Mouse (Mus musculus) erythroblast, adult 5-6 weeks (primary cell): Measurements from ENCODE around the gene 4930544D05Rik. TPM values are rescaled to one million over a fixed set of nuclear protein-coding genes. Genes with fewer than 3 reads are reported as not detected.

Experiments used
- ATAC-seq: replicated peaks from 2 replicates; pipeline ENCODE4 v1.8.0; 2016; ENCODE audit warnings: moderate number of reproducible peaks, mild to moderate bottlenecking, moderate TSS enrichment, inconsistent platforms; ENCODE audit not compliant: poor library complexity, low FRiP score, severe bottlenecking
- total RNA-seq, 2 experiments: library from RNA; stranded (forward) in 1 of 2; stranded (reverse) in 1 of 2; fragments of 150-400 nt in 1 of 2; fragments of 200-764, 138-1000 nt in 1 of 2; gene quantifications; 2 replicates each; pipeline versions ENCODE4 v1.2.3 to v1.2.4; 2015 to 2017; ENCODE audit warnings: low replicate concordance in 2 of 2

Gene 4930544D05Rik
- total RNA-seq, 2 experiments from 2014 or later: not detected

DNA sequence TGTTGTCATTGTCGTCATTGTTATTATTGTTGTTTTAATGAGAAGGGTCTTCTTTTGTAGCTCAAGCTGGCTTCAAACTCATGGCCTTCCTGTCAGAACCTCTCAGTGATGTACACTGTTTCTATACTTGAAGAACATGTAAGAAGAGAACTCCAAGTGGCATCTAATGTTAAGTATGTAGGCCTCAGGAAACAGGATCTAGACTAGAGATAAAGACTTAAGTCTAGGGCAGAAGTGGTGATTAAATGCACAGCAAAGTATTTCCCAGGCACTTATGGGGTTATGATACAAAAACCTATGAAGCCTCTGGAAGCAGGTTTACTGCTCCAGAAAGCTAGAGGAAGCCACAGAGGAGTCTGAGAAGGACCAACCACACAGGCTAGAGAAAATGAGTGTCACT lies 22.6 kb downstream of the 4930544D05Rik start:
- no peak for ATAC-seq

DNA sequence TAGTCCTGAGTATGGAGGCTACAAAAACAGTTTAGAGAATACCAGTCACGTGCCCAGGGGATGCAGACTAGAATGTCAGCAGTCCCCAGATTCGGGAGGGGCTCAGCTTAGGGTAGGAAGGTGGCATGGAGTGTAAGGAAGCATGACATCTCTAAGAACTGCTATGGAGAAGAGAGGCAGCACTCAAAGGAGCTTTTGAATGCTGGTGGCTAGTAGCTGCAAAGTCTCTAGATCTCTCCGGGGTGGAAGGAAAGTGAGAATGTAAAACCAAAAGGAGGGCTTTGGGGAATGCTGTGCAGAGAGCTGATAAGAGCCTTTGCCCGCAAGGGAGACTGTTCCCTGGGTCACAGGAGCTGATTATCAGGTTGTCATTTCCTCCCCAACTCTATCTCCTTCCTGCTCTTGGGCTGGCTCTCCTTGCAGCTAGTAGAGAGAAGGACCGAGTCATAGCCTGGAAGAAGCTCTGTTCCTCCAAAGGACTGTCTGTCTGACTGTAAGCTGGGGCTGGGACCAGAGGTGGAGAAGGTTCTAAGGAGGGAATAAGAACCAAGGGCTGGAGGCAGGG lies 23.1 kb downstream of the 4930544D05Rik start, which contains the start of gene Gp1ba:
Gene Gp1ba (plus strand): TSS at position 409 of the 565 bp plus-strand sequence.
- peak; percentile 86 for ATAC-seq

DNA sequence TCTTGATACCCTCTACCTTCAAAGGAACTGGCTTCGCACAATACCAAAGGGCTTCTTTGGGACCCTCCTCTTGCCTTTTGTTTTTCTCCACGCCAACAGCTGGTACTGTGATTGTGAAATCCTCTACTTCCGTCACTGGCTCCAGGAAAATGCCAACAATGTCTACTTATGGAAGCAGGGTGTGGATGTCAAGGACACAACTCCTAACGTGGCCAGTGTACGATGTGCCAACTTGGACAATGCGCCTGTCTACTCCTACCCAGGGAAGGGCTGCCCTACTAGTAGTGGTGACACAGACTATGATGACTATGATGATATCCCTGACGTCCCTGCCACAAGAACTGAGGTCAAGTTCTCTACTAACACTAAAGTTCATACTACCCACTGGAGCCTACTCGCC lies 24.3 kb downstream of the 4930544D05Rik start:
- ATAC-seq: no peak

DNA sequence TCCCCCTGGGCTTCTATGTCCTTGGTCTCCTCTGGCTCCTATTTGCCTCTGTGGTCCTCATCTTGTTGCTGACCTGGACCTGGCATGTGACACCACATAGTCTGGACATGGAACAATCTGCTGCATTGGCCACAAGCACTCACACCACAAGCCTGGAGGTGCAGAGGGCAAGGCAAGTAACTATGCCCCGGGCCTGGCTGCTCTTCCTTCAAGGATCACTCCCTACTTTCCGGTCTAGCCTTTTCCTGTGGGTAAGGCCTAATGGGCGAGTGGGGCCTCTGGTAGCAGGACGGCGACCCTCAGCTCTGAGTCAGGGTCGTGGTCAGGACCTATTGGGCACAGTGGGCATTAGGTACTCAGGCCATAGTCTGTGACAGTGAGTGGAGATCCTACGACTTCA lies 25.6 kb downstream of the 4930544D05Rik start:
- ATAC-seq: no peak

DNA sequence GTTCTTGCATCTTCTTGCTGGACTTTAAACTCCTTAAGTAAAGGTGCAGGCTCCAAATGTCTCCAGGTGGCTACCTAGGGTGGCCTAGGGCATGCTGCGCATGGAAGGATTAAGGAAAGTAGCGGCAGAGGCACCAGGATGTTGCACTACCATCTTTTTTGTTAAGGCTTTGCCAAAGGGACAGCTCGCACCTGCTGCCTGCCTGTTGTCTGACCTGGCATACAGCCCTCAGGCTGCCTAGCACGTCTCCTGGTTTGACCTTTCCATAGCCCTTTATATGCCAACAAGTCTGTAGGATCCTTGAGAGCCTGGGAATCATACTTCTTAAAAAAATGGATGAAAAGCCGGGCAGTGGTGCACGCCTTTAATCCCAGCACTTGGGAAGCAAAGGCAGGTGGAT lies 27.4 kb downstream of the 4930544D05Rik start:
- ATAC-seq: no peak

DNA sequence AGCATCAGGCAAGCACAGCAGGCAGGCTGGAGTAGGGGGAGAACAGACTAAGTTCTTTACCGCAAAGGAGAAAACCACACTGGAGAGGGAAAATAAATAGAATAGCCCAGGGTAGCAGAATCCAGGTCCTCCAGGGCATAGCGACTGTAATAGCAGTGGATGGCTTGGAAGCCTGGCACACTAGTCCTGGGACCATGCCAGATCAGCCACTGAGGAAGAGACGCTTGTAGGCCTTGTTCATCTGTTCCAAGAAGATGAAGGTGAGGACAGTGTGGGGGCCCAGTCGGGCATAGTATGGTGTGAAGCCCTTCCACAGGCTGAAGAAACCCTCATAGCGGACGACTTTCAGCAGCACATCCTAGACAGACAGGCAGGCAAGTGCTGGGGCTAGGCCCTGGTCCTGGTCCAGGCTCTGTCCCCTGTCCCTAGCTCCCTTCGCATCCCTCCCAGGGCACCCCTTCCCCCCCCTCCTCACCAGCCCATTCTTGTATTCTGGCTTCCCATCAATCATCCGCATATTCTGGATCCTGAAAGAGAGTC lies 29.0 kb downstream of the 4930544D05Rik start:
- ATAC-seq: no peak

DNA sequence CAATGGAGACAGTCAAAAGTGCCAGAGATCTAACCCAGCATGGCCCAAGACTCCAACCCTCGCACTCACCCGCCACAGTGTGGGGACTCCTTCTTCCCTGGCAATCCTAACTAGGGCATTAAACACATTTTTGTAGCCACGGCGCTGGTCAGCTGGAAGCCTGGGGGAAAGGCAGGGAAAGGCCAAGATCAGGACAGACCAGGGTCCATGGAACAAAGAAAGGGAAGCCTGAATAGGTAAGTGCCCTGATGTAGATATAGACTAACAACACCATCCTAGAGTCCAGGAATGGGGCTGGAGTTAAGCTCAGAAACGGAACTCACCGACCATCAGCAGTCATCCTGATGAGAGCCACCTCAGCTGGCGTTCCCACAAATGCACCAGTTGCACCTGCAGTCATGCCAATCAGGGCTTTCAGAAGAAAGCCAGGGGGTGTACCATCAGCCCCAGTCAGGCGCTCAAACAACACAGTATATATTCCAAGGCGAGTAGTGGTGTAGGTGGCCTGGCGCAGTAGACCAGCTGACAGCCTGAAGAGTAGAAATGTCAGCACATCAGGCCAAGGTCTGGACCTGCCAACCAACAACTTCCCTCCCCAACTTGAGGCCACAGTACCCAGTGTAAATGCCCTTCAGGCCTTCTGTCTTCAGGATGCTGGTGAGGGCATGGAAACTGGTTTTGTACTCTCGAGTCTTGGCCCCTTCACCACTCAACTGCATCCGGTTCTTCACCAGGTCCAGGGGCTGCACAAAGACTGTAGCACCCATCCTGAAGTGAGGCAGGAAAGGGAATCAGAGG lies 30.0 kb downstream of the 4930544D05Rik start:
- ATAC-seq: no peak

DNA sequence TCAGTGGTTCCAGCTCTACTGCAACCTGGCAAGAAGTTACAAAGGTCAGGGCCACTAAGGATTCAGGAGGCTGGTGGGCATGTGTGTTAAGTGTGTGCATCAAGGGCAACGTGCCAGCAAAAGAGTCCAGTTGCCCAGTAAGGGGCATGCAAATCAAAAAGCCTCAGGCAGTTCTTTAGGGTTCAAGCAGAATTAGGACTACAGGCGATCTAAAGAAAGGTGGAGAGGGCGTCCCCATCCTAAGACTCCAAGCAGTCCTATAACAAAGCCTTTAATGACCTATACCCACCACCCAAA lies 30.6 kb downstream of the 4930544D05Rik start:
- ATAC-seq: no peak

DNA sequence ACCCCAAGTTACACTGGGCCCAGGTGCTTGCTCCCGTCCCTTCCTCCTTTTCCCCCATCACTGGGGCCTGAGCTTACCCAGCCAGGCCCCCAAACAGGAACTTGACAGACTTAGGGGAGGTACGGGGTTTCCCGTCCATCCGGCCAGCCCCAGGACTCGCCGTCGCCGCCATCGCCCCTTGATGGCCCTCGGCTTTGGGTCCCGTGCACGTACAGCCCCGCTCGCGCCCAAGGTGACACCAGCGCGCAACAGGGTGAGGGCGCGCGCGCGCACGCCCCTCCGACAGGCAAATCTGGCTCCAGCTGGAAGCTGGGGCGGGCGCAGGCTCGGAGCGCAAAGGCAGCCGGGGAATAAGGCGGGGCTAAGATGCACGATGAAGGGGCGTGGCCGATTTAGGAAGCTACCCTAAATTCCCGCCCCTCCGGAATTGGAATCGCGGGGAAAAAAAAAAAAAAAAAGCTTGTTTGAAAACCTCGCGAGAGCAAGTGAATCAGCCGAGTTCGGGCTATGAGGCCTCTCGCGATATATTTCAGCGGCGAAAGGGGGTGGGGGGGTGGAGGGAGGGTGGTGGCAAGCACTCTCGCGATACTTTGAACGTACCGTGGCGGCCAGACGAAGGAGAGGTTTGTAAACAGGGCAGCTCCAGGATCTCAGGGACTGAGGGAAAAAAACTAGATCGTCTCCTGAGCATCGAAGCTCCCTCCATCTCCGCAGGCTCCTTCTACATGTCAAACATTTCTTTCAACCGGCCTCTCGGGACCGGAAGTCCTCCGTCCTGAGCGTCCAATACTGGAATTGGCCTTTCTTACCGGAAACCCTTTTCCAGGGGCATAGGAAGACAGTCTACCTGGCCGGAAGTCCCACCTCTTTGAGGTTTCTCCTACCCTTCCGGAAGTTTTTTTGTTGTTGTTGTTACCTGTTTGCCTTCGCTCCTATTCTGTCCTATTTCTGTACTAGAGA lies 31.3 kb downstream of the 4930544D05Rik start, which contains the start of the genes Rnf167 and Slc25a11:
Gene Rnf167 (plus strand): TSS at position 545 of the 960 bp plus-strand sequence.
Gene Slc25a11 (minus strand): TSS at position 789 of the 960 bp plus-strand sequence.
- ATAC-seq: peak; percentile 74

DNA sequence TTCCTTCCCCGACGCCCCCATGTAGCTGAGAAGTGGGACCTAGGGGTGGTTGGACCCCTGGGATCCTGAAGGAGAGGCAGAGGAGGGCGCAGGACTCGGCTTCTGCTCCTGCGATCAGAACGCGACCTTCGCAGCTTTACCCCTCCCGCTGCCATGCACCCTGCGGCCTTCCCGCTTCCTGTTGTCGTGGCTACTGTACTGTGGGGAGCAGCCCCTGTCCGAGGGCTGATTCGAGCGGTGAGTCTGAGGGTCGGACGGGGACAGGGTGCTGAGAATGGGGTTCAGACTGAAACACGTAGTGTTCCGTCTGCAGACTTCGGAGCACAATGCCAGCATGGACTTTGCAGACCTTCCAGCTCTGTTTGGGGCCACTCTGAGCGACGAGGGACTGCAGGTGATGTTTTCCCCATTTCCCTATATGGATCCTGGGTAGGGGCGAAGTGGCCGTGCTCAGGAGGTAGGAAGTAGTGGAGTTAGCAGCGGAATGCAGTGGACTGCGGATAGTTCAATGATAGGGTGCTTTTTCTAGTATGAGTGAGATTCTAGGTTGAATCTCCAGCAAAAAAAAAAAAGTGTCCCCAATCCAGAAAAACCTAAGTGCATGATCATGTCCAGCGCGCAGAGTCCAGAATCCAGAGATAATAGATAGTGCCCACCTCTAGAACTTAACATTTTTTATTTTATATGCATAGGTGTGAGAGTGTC lies 32.2 kb downstream of the 4930544D05Rik start:
- ATAC-seq: peak; percentile 25

DNA sequence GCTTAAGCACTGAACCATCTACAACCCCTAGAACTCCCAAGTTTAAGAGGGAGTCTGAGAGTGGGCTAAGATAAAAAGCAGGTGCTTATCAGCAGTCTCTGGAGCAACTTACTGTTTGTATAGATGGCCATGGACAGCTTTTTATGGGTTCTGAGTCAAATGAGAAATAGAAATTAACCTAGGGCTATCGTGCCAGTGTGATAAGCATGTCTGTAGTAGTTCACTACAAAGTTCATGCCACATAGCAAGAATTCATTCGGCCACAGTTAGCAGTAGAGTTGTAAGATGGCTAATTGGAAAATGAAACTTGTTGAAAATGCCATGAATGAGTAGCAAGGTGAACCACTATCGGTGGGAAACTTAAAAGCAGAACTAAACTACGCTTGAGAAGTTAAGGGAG lies 32.9 kb downstream of the 4930544D05Rik start:
- ATAC-seq: 0 out of 2 replicates have a peak, but pooled peaks have one; percentile 4

DNA sequence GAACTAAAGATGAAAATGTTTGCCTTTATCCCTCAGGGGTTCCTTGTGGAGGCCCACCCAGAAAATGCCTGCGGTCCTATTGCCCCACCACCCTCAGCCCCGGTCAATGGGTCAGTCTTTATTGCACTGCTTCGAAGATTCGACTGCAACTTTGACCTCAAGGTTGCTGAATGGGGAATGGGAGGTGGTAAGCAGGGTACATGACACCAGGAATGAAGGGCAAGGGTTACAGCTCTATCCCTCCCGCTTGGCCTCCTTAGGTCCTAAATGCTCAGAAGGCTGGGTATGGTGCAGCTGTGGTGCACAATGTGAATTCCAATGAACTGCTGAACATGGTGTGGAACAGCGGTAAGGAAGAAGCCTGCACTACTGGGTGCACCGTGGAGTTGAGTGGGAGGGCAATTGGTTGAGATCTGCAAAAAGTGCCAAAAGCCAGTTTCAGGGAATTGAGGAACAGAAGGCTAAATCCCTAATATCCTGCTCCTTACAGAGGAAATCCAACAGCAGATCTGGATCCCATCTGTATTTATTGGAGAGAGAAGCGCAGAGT lies 33.6 kb downstream of the 4930544D05Rik start:
- ATAC-seq: no peak

DNA sequence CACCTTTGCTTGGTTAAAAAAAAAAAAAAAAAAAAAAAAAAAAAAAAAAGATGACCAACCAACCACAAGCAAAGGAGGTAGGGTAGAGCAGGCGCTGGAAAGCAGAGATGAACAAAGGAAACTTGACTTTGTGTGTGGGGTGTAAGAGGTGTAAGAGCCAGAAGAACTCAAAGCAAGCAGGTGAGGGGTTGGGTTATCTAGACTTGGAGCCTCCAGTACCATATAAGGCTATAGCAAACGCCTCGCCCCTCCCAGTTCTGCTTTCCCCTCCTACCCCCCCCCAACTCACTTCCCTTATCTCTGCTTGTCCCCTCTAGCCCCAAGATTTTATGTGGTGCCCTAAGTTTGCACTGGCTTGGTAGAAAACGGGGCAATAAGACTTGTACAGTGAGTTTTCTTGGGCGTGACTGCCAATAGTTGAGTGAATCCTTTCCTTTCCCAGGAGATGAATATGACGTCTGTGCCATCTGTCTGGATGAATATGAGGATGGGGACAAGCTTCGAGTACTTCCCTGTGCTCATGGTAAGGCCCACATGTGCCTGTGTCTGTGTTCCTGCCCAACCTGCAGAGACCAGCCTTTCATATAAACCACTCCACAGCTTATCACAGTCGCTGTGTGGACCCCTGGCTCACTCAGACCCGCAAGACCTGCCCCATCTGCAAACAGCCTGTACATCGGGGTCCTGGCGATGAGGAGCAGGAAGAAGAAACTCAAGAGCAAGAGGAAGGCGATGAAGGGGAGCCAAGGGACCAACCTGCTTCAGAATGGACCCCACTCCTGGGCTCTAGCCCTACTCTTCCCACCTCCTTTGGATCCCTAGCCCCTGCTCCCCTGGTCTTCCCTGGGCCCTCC lies 34.9 kb downstream of the 4930544D05Rik start:
- no peak for ATAC-seq

DNA sequence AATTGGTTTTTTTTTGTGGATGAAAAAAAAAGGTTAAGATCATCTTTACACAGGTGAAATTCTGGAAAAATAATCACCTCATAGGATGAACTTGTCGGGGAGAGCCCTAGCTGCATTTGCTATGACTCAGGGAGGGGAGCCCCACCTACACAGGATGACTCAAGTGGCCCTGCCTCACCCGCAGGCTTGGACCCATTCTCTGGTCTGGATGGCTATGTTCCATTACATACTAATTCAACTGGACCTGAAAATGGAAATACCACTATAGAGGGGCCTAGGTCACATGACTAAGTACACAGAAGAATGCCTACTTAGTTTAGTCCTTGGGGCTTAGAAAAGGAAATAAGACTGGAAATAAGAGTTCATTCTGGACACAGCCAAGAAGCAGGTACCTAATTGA lies 35.7 kb downstream of the 4930544D05Rik start:
- ATAC-seq: no peak

DNA sequence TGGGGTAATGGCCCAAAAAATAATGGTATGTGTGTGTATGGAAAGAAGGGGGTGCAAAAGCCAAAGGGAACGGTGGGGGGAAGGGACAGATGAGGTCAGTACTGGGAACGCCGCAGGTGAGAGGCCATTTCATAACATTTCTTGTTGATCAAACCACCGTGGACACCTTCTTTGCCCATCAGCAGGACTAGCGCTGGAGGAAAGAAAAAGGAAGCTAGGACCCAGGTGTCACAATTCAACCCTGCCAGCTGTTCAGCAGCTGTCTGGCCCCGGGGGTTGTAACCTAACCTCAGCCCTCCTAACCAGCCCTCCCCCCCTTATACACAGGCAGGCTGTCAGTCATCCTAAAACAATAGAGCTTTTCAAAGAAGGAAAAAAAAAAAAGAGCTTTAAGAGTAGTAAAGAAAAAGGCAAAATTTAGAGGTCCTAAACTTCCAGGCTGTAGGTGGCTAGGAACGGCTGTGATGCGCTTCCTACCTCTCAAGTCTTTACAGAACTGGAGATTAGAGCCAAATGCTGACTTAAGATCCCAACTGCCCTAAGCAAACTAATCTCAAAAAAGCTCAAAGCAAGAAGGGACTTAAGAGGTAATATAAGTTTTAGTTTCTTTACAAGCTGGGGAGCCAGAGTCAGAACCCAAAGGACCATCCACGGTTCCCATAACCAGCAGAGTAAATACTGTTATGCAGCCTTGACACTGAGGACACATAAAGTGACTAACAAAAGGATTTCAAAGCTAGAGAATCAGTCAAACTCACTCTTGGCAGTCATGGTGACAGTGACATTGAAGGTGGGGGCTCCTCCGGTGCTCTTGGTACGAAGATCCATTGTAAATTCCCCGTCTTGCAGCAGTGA lies 36.6 kb downstream of the 4930544D05Rik start:
- no peak for ATAC-seq

DNA sequence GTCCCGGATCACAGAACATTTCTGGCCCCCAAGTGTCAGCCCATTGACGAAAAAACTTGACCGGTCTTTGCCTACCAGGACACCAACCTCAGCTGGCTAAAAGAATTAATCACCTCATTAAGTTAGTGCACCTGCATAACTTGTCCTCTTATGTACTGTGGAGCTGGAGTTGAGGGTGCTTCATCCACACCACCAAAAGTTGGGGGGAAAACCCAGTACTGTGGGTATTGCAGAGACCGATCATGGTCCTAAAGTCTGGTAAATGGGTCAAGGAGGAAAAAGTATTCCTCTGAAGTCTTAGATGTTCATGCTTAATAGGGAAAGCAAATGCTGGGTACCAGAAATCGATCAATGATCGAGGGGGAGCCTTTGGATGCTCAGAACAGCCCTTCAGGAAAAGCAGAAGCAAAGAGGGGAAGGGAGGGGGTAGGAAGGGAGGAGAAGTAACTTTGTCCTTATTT lies 37.3 kb downstream of the 4930544D05Rik start:
- ATAC-seq: no peak
